Mouse (Mus musculus): ENCODE results near the gene Phb. TPM values are rescaled to one million over a fixed set of nuclear protein-coding genes. Genes with fewer than 3 reads are reported as not detected.

Gene Phb
- polyA plus RNA-seq, 1 experiment, result 129 TPM

DNA sequence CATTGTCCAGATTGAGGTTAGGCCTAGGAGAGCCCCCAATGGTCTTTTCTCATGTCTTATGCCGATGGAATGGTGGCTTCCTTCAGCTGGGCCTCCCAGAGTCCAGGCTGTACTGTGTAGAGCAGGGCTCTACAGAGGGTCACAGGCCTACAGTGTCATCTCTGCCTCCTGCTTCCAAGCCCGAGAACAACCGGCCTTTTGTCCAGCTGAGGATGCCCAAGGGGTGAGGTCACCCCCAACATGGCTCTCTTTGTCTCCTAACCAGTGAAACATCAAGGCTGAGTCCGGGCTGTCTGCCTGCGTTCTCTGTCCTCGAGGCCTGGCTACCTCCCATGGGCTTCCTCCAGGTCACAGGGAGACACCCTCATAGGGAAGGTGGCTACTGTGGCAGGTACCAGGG is 34.3 kb upstream of the Phb start:
- H3K27ac ChIP-seq (ENCODE audit: insufficient read depth, low read length), result peak overlapping the region; percentile 62; the same call in 1 of the 2 replicates

DNA sequence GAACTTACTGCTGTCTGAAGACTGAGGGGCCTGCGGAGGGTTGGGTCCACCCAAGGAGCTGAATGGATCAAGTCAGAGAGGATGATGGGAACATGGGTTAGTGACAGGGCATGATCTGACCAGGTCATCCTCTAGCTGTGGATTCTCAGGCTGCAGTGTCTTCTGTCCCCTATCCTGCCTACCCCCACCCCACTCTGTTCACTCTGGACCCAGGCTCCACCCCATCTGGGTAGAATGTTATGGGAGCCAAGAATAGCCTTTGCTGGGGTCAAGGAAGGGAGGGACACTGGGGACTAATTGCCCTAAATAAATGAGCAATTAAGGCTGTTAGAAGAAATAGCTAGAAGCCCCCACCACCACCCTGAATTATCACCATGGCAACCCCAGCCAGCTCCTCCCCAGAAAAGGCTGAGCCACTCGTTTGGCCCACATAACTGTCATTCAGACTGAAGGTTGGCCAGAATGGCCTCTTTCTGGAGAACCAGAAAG is 33.2 kb upstream of the Phb start:
- no peak overlapping the region for H3K27ac ChIP-seq (ENCODE audit: insufficient read depth, low read length)
- TF ChIP-seq POLR2A (IDR thresholded peaks at IDR 0.05; ENCODE audit: extremely low read depth, insufficient read depth, low read length) (no peak), CTCF (IDR thresholded peaks at IDR 0.05; ENCODE audit: extremely low read depth, insufficient read depth, low read length) (no peak)
- no peak overlapping the region for H3K4me3 ChIP-seq (ENCODE audit: insufficient read depth, low read length)
- H3K4me1 ChIP-seq (ENCODE audit: control insufficient read depth, insufficient read depth, low read length), result no peaks in the 10 kb centered on the region

More for the DNA sequence above, 34.3 kb upstream of the Phb start:
- no peak overlapping the region for H3K4me3 ChIP-seq (ENCODE audit: insufficient read depth, low read length)
- no peaks in the 10 kb centered on the region for H3K4me1 ChIP-seq (ENCODE audit: control insufficient read depth, insufficient read depth, low read length)
- TF ChIP-seq CTCF (IDR thresholded peaks at IDR 0.05; ENCODE audit: extremely low read depth, insufficient read depth, low read length) (no peak), POLR2A (IDR thresholded peaks at IDR 0.05; ENCODE audit: extremely low read depth, insufficient read depth, low read length) (no peak)

DNA sequence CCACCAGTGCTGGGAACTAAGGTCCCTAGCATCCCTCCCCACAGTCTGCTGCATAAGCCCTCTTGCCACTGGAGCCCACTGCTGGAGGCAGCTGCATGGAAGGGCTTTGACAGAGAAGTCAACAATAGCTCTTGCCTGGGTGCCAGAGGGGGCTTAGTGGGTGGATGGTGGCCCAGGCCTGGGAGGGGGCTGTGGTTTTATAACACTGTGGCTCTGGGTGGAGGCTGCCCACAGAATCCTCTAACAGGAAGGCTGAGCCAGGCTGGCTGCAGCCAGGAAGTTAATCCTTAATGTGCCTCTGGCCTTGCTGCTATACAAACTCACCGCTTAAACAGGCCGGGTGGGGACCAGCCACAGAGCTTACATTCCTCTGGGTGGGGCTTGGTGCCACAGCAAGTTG is 31.7 kb upstream of the Phb start:
- no peaks in the 10 kb centered on the region for H3K4me1 ChIP-seq (ENCODE audit: control insufficient read depth, insufficient read depth, low read length)
- H3K4me3 ChIP-seq (ENCODE audit: insufficient read depth, low read length), result no peak overlapping the region
- TF ChIP-seq POLR2A (IDR thresholded peaks at IDR 0.05; ENCODE audit: extremely low read depth, insufficient read depth, low read length) (no peak), CTCF (IDR thresholded peaks at IDR 0.05; ENCODE audit: extremely low read depth, insufficient read depth, low read length) (no peak)
- no peak overlapping the region for H3K27ac ChIP-seq (ENCODE audit: insufficient read depth, low read length)

DNA sequence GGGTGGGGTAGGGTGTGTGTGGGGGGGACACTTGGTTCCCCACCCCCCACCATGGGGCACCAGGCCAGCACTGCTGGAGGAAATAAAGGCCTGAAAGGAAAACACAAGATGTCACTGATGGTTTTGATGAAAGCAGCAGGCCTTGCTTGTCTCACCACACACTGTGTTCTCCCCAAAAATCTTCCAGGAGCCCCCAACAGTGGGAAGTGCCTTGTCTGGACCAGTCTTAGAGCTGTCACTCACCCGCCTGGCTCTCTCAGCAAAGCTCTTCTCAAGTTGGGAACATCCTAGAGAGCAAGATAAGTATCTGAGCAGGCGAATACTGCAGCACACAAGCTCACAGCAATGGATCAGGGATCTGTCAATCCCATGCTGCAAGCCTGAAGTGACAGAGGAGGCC is 26.0 kb upstream of the Phb start:
- TF ChIP-seq CTCF (IDR thresholded peaks at IDR 0.05; ENCODE audit: extremely low read depth, insufficient read depth, low read length) (no peak), POLR2A (IDR thresholded peaks at IDR 0.05; ENCODE audit: extremely low read depth, insufficient read depth, low read length) (no peak)
- Histone ChIP-seq H3K4me1 (ENCODE audit: control insufficient read depth, insufficient read depth, low read length) (no peaks in the 10 kb centered on the region), H3K4me3 (ENCODE audit: insufficient read depth, low read length) (no peak overlapping the region), H3K27ac (ENCODE audit: insufficient read depth, low read length) (no peak overlapping the region)

DNA sequence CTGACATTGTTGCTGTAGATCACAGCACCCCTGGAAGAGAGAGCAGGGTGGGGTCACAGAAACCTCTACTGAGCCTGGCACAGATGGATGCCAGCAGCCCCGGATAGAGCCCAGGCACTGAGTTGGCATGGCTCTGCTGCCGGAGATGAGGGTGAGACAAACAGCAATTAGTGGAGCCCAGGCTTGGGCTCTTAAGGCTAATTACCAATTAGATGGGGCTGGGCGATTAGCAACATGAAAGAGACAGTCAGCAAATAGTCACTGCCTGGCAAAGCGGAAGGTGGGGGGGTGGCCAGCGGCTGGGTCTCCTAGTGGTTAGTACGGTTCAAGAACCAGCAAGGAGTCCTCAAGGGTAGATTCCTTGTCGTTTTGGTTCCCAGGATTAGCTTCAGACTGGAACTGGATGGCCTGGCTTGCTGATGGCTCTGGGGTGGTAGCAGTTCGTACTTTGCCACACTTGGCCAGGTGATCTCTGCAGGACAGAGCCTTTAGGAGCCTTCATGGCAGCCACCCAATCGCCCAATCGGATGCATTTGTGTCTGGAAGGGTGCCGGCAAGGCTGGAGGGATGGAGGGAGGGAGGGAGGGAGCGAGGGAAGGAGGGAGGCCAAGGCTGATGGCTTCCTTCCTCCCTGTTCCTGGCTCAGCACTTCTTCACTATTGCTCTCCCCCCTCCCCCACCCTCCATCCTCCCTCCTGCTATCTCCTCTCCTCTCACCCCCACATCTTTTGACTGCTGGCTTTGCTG is 24.1 kb upstream of the Phb start:
- no peaks in the 10 kb centered on the region for H3K4me1 ChIP-seq (ENCODE audit: control insufficient read depth, insufficient read depth, low read length)
- no peak overlapping the region for H3K27ac ChIP-seq (ENCODE audit: insufficient read depth, low read length)
- H3K4me3 ChIP-seq (ENCODE audit: insufficient read depth, low read length), result no peak overlapping the region
- TF ChIP-seq CTCF (IDR thresholded peaks at IDR 0.05; ENCODE audit: extremely low read depth, insufficient read depth, low read length), result no peak
- no peak for TF ChIP-seq POLR2A (IDR thresholded peaks at IDR 0.05; ENCODE audit: extremely low read depth, insufficient read depth, low read length)

DNA sequence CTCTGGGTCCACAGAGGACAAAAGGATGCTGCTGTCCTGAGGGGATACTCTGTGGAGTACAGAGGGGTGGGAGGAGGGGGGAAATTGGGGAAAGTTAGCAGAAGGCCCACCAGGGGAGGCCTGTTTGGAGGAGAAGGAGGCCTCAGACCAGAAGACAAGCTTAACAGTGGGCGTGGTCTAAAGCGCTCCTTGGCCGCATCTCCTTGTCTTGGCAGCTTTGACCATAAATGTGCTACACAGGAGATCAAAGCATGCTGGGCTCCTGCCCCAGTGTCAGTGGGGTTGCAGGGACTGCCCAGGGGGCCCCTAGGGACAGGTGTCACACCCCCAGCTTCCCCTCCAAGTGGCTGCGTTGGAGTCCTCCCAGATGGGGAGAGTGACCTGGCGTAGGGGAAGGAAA is 22.9 kb upstream of the Phb start:
- no peak overlapping the region for H3K4me3 ChIP-seq (ENCODE audit: insufficient read depth, low read length)
- no peak overlapping the region for H3K27ac ChIP-seq (ENCODE audit: insufficient read depth, low read length)
- TF ChIP-seq POLR2A (IDR thresholded peaks at IDR 0.05; ENCODE audit: extremely low read depth, insufficient read depth, low read length) (no peak), CTCF (IDR thresholded peaks at IDR 0.05; ENCODE audit: extremely low read depth, insufficient read depth, low read length) (no peak)
- no peaks in the 10 kb centered on the region for H3K4me1 ChIP-seq (ENCODE audit: control insufficient read depth, insufficient read depth, low read length)

DNA sequence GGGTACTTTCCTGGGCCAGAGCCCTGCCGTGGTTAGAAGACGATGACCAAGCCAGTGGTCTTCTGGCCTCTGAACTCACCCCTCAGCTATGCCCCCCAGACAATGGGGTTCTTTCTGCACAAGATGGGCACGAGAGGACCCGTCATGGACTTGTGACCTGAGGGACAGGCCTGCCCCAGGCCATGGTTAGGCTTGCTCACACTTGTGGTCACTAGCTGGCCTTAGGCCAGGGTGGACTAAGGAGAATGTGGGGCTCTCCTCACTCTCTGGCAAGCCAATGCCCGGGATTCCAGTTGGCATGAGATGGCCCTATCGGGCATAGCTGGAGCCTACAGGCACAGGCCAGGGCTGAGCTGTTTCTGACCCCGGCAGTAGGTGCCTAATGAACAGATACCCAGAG is 22.4 kb upstream of the Phb start:
- Histone ChIP-seq H3K4me3 (ENCODE audit: insufficient read depth, low read length) (no peak overlapping the region), H3K4me1 (ENCODE audit: control insufficient read depth, insufficient read depth, low read length) (no peaks in the 10 kb centered on the region), H3K27ac (ENCODE audit: insufficient read depth, low read length) (no peak overlapping the region)
- TF ChIP-seq POLR2A (IDR thresholded peaks at IDR 0.05; ENCODE audit: extremely low read depth, insufficient read depth, low read length), result no peak
- TF ChIP-seq CTCF (IDR thresholded peaks at IDR 0.05; ENCODE audit: extremely low read depth, insufficient read depth, low read length), result no peak

DNA sequence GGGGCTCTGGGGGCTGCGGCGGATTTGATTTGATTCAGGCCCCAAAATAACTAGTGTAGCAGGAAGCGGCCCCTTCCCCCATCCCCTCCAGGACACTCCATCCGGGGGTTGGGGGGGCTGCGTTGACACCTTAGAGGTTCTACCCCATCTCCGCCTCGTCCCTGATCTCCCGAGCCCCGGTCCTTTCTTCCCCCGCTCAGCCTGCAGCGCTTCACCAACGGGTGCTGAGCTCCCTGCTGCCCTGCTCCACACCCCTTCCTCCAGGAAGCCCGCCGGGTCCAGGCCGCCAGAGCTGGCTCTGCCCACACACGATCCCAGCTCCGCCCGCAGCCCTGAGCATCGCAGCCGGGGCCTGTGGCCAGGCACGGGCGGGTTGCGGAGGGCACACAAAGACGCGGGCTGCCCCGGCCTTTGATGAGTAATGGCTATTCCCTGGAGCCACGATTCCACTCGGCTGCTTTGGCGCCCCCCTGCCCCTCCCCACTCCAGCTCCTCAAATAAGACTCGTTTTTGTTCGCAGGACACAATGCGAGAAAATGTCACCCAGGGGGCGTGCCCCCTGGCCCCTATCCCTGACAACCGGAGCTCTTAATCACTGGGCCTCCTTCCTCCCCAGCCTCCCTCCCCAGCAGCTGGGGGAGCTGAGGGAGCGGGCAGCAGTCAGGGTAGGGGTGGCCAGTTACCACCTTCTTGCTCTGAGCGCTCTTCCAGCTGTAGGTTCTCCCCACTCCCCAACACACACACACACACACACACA is 21.2 kb upstream of the Phb start:
- no peak for TF ChIP-seq POLR2A (IDR thresholded peaks at IDR 0.05; ENCODE audit: extremely low read depth, insufficient read depth, low read length)
- TF ChIP-seq CTCF (IDR thresholded peaks at IDR 0.05; ENCODE audit: extremely low read depth, insufficient read depth, low read length), result no peak
- Histone ChIP-seq H3K4me3 (ENCODE audit: insufficient read depth, low read length) (no peak overlapping the region), H3K4me1 (ENCODE audit: control insufficient read depth, insufficient read depth, low read length) (no peaks in the 10 kb centered on the region), H3K27ac (ENCODE audit: insufficient read depth, low read length) (no peak overlapping the region)

DNA sequence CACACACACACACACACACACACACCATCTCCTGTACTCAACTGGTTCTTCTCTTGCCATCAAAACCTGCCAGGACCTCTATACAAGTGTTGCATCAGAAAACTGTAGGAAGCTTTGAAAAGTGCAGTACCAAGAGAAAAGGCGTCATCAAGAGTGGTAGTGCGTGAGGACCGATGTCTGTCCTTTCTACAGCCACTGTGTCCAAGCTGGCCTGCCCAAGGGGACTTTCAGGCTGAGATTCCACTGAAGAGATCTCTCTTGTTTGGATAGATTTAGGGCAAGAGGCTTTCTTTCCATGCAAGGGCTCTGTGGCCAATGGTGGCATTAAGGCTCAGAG is 20.6 kb upstream of the Phb start:
- Histone ChIP-seq H3K4me3 (ENCODE audit: insufficient read depth, low read length) (no peak overlapping the region), H3K4me1 (ENCODE audit: control insufficient read depth, insufficient read depth, low read length) (no peaks in the 10 kb centered on the region), H3K27ac (ENCODE audit: insufficient read depth, low read length) (no peak overlapping the region)
- TF ChIP-seq POLR2A (IDR thresholded peaks at IDR 0.05; ENCODE audit: extremely low read depth, insufficient read depth, low read length) (no peak), CTCF (IDR thresholded peaks at IDR 0.05; ENCODE audit: extremely low read depth, insufficient read depth, low read length) (no peak)

DNA sequence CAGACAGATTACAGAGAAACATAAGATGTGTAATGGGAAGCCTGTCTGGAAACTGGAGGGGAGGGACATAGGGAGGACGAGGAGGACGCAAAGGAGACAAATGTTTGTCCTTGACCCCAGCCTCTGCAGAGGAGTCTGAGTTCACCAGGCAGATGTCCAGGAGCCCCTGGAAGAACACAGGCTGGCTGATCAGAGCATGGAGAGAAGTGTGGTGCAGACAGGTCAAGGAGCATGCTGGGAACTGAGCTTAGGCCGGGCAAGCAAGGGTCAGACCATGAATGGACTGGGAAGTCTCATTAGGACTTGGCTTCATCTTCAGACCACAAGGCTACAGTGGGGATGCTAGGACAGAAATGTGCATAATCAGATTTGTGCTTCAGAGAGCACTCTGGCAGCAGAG is 19.0 kb upstream of the Phb start:
- Histone ChIP-seq H3K4me1 (ENCODE audit: control insufficient read depth, insufficient read depth, low read length) (no peaks in the 10 kb centered on the region), H3K4me3 (ENCODE audit: insufficient read depth, low read length) (no peak overlapping the region), H3K27ac (ENCODE audit: insufficient read depth, low read length) (no peak overlapping the region)
- no peak for TF ChIP-seq CTCF (IDR thresholded peaks at IDR 0.05; ENCODE audit: extremely low read depth, insufficient read depth, low read length)
- TF ChIP-seq POLR2A (IDR thresholded peaks at IDR 0.05; ENCODE audit: extremely low read depth, insufficient read depth, low read length), result no peak

Data from cortical plate, adult 2 months (tissue).